Mouse (Mus musculus) testis, adult 2 months (tissue): ENCODE data around the gene Foxk1.

Experiments used
- CTCF ChIP-seq: fragments of 200-500 bp; IDR thresholded peaks from 2 replicates; pipeline ENCODE4 v1.5.1; 2012; ENCODE audit warnings: low read depth, mild to moderate bottlenecking, inconsistent platforms, low read length, moderate library complexity; ENCODE audit not compliant: control insufficient read depth, insufficient read depth, insufficient replicate concordance
- POLR2A ChIP-seq: fragments of 200-500 bp; IDR thresholded peaks from 2 replicates; pipeline ENCODE4 v1.6.1; 2012; ENCODE audit warnings: low read depth, mild to moderate bottlenecking, inconsistent platforms, low read length, moderate library complexity; ENCODE audit not compliant: control insufficient read depth

DNA sequence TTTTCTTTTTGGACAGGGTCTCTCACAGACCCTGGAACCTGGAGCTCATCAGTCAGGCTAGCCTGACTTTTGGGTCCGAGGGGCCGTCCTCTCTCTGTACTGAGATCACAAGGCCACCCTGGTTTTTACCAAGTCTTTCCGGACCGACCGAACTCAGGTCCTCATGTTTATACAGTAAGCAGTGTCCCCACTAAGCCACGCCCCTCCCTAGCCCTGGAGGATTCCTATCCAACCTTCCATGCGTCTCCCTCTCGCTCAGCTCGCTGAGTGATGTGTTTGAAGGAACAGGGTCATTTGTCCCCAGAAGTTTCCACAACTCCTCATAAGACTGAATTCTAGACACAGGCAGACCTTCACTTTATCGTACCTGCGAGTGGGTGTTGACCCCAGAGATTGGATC lies 5.6 kb downstream of the Foxk1 start:
- TF ChIP-seq CTCF: no peak
- TF ChIP-seq POLR2A: no peak
